Mouse (Mus musculus): Measurements from ENCODE around the gene Srrm2.
"Not testable (repeated sequence)": the region's sequence is repeated elsewhere in the genome, so short reads cannot be mapped to it uniquely, and the experiment has no call there.

The Srrm2 gene

GRCm38 (mm10) chr17:23770493-23770892, 19.8 kb upstream of the Srrm2 start:
- DNase-seq (ENCODE audit: low read depth, low spot score) = peak; percentile 42

DNA sequence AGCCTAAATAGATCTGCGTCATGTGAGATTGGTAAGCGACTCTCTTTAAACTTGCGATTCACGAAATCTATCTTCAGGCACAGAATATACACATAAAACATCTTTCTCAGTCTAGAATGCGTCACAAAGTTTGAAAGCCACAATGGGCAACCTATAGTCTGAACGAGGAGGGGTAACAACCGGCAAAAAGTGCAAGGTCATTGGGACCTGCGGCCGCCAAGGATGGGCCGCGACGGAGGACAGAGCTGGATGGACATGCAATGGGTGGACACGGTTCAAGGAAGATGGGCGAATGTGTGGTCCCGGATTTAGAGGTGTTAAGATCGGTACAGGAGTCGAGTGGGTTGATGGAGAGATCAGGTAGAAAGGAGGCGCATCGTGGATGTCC, 19.4 kb upstream of the Srrm2 start:
- DNase-seq (ENCODE audit: low read depth, low spot score) = peak; percentile 57

GRCm38 (mm10) chr17:23771284-23772218, 18.8 kb upstream of the Srrm2 start, which contains the start of gene Flywch1:
Flywch1 (minus strand) TSS chr17:23771602.
- DNase-seq (ENCODE audit: low read depth, low spot score) = peak; percentile 99

GRCm38 (mm10) chr17:23772219-23772556, 18.1 kb upstream of the Srrm2 start:
- DNase-seq (ENCODE audit: low read depth, low spot score) = not testable (repeated sequence)

GRCm38 (mm10) chr17:23773676-23774075, 16.7 kb upstream of the Srrm2 start:
- no peak for DNase-seq (ENCODE audit: low read depth, low spot score)

DNA sequence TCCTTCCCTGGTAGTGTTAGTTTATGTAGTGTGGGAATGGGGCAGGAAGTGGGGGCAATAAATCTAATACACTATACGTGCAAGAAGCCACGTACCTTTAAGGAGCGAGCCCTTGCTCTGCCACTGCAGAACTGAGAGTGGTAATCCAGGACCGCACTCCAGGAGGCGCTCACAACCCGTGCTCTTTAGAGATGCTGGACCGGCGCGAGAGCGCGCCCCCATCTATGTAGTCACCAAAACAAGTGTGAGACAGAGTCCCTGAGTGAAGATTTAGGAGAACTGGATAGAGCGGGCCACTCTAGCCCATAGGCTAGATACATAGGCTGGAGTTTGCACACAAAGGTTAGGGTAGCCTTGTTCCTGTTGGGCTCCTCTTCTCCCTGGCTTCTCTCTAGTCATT, 16.2 kb upstream of the Srrm2 start:
- DNase-seq (ENCODE audit: low read depth, low spot score) = peak; percentile 63

DNA sequence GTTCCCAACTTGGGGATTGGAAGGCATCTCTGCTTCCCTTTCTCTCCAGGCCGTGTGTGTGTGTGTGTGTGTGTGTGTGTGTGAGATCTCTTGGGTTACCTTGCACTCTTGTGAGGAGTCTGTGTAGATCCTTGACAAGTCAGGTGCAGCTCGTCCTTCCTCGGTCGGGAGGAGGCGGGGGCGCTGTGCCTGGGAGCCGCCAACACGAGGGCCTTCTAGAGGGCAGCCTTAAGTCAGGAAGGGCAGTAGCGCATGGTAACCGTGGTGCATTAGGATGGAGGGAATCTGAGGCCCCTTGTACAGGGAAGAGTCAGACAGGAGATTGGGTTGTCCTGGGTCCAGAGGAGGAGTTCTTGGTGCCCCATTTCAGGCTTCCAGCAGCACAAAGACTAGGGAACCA, 14.1 kb upstream of the Srrm2 start:
- no peak for DNase-seq (ENCODE audit: low read depth, low spot score)

- DNase-seq (ENCODE audit: low read depth, low spot score) = no peak
Measured at GRCm38 (mm10) chr17:23777141-23777540, 13.2 kb upstream of the Srrm2 start.

DNA sequence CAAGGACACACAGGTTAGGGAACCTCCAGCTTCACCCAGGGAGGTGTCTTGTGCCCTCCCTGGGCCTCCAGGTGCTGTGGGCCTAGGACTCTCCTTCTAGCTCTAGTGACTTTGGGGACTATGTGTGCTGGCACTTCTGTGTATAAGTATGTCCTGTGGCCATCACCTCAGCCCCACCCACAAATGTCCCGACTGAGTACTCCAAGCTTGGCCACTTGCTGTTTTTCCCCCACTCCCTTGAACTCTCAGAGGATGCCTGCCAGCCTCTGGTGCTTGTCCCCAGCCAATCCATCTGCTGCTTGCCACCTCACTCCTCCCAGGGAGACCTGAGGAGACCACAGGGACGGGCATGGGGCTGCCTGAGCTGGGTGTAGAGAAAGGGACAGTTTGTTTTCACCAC, 11.9 kb upstream of the Srrm2 start:
- DNase-seq (ENCODE audit: low read depth, low spot score) = no peak

GRCm38 (mm10) chr17:23783352-23783751, 7.0 kb upstream of the Srrm2 start:
- no peak for DNase-seq (ENCODE audit: low read depth, low spot score)

DNA sequence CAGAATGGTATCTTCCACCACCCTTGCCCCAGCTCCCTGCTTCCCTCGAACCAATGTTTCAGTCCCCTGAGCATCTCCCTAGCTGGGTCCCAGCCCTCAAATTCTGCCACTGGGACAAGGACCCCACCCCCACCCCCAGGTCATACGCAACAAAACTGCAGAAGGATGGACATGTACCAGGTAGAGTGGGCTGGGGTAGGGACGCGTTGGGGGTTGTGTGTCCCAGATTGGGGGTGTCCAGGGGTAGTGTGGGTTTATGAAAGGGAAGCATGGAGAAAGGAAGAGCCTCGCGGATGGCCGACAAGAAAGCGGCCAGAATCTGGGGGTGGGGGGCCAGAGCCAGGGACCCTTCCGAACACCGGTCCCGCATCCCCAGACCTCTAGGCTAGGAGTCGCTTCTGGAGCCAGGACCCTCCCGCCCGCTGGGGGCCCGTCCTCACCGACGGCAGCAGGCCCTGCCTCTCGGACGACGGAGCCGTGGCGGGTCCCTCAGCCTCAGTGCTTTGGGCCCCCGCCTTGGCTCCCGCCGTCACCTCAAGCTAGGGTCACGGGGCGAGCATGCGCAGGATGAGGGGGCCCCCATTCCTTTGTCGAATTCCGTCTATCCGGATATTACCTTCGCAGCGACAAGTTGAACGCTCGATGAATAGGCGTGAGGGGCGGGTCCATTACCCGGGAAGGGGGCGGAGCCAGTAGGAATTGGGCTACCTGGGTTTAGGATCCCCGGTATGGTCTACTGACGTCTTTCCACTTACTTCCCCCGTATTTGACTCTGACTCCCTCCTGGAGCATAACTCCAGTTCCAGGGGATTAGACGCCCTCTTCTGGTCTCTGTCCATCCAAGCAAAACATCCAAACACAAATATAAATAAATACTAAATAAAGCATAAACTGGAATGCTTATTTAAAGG, 4.5 kb upstream of the Srrm2 start, which contains the start of gene Flywch2:
Gene Flywch2, minus strand, starts transcription at position 521 of the 911 bp plus-strand sequence.
- peak; percentile 69 for DNase-seq (ENCODE audit: low read depth, low spot score)

GRCm38 (mm10) chr17:23786510-23786931, 3.8 kb upstream of the Srrm2 start:
- peak; percentile 53 for DNase-seq (ENCODE audit: low read depth, low spot score)

- peak; percentile 65 for DNase-seq (ENCODE audit: low read depth, low spot score)
Measured at GRCm38 (mm10) chr17:23788973-23789372, 1.4 kb upstream of the Srrm2 start.

- no peak for DNase-seq (ENCODE audit: low read depth, low spot score)
Measured at GRCm38 (mm10) chr17:23789749-23790268, 523 bp upstream of the Srrm2 start.

DNA sequence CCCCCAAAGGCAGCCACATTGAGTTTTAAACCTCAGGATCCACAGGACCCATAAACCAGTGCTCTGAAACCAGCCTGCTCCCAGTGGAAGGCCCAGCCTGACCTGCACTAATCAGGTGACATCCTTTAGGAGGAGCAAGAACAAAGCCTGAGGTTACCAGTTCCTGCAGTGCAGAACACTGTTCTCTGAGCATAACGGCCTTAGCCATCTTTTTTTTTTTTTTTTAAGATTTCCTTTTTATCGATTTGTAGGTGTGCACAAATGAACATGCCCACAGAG, 686 bp downstream of the Srrm2 start:
- no peak for DNase-seq (ENCODE audit: low read depth, low spot score)

GRCm38 (mm10) chr17:23795323-23795722, 5.0 kb downstream of the Srrm2 start:
- no peak for DNase-seq (ENCODE audit: low read depth, low spot score)

- peak; percentile 57 for DNase-seq (ENCODE audit: low read depth, low spot score)
Measured at GRCm38 (mm10) chr17:23797316-23797715, 7.0 kb downstream of the Srrm2 start.

- no peak for DNase-seq (ENCODE audit: low read depth, low spot score)
Measured at GRCm38 (mm10) chr17:23801627-23802026, 11.3 kb downstream of the Srrm2 start.

GRCm38 (mm10) chr17:23802746-23803365, 12.5 kb downstream of the Srrm2 start:
- peak; percentile 99 for DNase-seq (ENCODE audit: low read depth, low spot score)

- peak; percentile 72 for DNase-seq (ENCODE audit: low read depth, low spot score)
Measured at GRCm38 (mm10) chr17:23803366-23804041, 13.2 kb downstream of the Srrm2 start.

DNA sequence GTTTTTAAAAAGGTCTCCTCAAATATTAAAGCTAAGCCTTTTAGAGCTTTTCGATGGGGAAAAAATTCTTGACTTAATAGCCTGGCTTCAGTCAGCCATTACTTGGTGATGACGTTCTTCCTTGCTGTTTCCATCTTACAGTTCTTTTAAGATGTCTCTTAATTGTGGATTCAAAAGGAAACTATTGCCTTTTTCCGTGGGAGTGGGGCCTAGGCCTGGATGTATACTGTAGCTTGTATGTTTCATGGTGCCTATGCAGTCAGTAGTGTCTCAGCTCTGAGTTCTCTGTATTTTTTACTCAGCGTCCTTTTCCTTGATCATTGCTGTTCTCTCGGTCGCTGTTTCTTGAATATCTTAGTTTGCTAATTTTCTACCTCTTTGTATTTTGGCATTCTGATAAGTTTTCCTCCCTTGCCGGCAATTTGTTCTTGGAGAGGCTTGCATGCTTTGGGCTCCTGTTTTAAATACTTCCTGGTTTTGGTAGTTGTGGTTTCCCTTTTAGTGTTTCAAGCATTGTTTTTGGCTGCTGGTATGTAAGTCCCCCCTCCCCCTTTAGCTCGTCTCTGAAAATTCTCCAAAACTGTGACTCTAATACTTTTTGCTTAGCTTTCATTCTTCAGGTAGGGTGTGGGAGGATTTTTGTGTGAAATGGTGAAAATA, 14.2 kb downstream of the Srrm2 start:
- DNase-seq (ENCODE audit: low read depth, low spot score) = peak; percentile 50

Data from 3T3-L1 (cell line).